Mouse (Mus musculus): ENCODE results near the gene Zfp709. TPM values are rescaled to one million over a fixed set of nuclear protein-coding genes. Genes with fewer than 3 reads are reported as not detected.
"Not testable (repeated sequence)": the region's sequence is repeated elsewhere in the genome, so short reads cannot be mapped to it uniquely, and the experiment has no call there.

The Zfp709 gene
- total RNA-seq (2022) = 10 to 100 TPM in 1 of 4 experiments, 1 to 10 TPM in 3; 6.5 to 10.1 (median 8.1) TPM

DNA sequence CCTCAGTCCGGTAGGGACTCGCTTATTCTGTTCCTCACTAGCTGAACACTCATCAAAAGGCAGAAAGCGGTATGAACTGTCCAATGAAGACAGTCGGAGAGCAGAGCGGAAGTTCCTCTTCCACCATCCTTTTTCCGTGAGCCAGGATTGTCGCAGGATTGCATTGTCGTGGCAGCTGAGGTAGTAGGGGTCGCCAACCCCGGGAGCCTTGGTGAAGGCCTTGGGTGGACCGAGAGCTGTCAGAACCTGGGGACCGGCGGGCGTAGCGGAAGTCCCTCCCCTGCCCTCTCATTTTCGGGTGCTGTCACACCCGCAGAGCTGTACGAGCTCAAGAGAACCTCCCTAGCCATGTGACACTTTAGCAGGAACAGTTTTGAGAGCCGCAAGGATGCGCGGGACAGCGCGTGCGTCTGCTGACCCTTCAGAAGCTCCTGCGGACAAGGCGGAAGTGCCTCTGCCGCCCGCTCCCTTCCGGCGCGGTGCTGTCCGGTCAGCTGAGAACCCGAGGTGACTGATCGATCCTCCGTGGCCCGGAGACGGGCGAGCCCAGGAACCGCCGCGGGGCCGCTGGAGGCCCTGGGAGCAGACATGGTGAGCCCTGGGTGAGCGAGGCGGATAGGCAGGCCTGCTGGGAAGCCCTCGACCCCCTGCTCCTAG is at the start of gene Zfp709:
TSS of gene Zfp709 (plus strand) at position 402 of the 657 bp plus-strand sequence.
- DNase-seq = peak; percentile 63

DNA sequence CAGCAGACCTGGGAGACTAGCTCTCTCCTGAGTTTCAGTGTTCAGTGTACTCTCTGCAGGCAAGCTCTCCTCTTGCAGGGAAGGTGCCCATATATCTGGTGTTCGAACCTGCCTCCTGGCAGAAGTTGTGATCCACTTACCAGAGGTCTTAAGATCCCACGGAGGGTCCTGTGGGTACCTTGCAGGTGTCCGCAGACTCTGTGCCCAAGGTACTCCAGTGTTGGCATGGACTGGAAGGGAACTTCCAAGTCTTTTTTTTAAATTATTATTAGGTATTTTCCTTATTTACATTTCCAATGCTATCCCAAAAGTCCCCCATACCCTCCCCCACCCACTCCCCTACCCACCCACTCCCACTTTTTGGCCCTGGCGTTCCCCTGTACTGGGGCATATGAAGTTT is 43.6 kb upstream of the Zfp709 start:
- DNase-seq = not testable (repeated sequence)

DNA sequence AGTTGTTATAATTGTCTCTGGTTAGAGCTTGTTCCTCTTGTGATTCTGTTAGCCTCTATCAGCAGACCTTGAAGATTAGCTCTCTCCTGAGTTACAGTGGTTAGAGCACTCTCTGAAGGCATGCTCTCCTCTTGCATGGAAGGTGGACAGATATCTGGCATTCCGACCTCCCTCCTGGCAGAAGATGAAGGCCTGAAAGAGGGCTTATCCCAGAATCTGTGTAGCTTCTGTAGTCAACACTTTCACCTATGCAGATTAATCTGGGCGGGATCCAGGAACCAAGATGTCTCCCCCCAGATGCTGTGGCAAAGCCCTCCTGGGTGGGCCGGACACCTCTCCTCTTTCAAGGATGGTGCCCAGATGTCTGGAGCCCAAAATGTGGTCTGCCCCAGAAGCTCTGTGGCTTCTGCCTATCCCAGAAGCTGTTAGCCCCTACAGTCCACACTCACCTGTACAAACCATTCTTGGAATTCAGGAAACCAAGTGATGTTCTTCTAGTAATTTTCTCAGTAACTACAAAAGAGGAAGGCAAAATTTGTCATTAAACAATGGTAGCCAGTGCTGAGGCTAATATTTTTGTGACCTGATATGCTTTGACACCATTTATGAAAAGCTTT is 40.5 kb upstream of the Zfp709 start:
- not testable (repeated sequence) for DNase-seq

DNA sequence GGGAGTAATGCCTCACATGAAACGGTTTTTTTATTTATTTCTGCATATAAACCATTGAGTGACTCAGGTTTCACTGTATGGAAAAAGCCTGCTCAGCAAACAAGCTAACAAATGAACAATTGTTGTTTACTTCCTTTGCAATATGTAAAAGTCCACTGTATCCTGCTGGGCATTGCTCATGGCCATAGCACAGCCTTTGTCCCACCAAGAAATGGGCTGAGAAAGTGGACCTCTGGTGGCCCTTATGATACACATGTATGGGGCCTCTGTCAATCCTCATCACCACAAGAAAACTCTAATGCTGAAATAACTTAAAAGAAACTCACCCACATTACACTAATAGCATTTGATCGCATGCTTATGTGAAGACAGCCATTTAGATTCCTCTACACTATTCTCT is 39.3 kb upstream of the Zfp709 start:
- DNase-seq = not testable (repeated sequence)

DNA sequence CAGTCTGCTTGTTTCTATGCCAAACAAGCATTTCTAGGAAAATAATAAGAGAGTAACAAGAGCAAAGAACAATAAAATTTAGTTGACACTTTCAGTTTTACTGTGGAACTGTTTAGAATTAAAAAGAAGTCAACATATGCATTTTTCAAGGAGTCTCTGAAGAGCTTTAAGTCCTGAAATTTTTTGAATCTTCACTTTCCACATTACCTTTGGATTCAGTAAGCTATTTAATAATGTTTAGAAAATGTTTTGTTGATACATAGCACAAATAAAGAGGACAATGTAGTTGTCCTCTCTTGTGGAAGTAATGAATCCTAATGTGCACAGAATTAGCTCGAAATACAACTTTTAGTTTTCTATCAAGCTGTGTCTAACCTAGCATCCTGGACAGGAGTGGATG is 37.4 kb upstream of the Zfp709 start:
- DNase-seq = not testable (repeated sequence)

DNA sequence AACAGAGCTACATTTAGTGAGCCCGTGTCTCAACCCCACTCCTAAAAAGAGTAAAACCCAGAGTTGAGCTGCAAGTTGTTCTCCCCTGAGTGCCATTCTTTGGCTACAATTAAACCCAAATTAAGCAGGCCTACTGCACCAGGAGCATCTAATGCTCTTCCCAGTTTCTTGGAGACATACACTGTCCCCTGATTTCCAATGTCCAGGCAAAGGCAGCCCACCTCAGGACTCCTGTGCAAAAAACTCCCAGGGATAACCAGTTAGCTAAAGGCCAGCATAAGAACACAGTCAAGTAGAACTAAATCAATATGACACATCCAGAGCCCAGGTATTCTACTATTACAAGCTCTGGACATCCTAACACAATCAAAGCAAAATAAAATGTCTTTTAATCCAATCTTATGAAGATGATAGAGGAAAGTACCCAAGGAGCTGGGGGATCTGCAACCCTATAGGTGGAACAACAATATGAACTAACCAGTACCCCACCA is 35.8 kb upstream of the Zfp709 start:
- not testable (repeated sequence) for DNase-seq

DNA sequence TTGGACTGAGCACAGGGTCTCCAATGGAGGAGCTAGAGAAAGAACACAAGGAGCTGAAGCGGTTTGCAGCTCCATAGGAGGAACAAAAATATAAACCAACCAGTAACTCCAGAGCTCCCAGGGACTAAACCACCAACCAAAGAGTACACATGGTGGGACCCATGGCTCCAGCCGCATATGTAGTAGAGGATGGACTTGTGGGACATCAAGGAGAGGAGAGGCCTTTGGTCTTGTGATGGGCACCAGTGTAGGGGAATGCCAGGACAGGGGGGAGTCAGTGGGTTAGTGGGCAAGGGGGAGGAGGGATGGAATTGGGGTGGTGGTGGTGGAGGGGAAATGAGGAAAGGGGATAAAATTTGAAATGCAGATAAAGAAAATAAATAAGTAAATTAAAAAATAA is 35.1 kb upstream of the Zfp709 start:
- DNase-seq = not testable (repeated sequence)

DNA sequence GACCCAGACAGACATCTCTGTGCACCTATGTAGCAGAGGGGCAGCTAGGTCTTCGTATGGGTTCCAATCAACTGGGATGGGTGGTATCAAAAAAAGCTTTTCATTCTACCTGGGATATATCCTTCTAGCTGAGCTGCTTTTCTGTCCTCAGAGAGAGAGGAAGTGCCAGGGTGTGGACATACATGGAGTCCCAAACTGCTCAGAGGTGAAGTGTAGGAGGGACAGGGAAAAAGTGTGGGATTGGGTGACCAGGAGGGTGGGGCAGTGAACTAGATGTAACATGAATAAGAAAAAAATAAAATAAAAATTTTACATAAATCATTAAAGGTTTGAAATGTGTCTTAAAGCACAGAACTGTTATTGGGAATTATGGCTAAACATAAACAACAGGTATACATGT is 30.8 kb upstream of the Zfp709 start:
- not testable (repeated sequence) for DNase-seq

DNA sequence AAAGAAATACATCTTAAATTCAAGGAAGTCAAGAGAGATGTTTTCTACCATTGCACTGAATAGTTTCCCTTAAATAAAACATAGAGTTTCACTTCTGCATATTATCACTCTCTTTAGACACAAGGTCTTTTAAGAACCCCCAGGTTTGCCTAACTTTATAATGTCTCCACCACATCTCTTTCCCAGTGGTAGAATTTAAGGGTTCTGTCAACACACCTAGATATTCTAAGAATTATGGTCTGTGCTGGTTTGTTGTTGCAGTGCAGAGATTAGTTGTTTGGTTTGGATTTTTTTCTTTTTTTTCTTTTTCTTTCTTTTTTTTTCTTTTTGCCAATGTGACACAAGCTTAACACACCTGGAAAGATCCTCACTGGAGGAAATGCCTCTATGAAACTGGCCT is 28.5 kb upstream of the Zfp709 start:
- not testable (repeated sequence) for DNase-seq

DNA sequence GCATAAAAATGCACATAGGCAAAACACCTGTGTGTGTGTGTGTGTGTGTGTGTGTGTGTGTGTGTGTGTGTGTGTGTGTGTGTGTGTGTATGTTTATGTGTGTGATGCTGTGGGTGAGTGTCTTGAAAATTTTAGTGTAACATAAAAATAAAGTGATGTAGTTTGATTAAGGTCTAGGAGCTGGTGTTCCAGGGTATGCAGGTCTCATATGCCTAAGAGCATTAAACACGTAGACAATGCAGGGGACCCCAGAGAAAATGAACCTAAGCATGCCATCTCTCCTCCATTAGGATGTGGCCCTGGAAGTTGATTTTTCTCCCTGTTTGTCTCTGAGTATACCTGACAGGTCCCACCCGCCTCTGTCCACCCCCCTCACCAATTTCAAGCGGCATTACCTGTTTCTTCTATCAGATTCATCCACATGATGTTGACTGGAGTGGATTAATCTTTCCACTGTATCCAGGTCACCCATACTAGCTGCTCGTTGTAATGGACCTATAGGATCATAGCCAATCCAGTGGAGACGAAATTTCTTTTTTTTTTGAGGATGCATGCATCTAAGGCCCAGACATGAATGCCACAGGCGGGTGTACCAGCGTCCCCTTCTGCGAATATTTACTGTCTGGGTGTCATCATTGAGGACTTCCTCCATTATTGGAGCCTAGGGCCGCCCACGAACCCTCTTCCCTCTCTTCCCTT is 25.0 kb upstream of the Zfp709 start:
- DNase-seq = not testable (repeated sequence)

DNA sequence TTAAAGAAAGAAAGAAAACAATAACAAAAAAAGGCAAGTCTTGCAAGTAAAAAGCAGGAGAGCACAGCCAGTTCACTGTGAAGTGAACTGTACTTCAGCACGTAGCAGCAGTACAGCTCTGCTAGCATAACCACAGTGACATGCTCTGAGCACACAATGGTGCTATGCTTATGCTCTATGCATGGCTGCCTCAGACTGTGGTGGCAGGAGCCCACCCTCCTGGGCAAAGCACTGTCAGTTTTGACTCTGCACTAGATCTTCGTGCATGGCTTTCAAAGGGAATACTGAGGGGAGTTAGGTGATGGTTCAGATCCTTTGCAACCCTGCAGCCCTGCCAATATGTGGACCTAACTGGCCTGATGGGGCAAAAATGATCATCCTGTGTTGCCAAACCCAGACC is 24.5 kb upstream of the Zfp709 start:
- not testable (repeated sequence) for DNase-seq

DNA sequence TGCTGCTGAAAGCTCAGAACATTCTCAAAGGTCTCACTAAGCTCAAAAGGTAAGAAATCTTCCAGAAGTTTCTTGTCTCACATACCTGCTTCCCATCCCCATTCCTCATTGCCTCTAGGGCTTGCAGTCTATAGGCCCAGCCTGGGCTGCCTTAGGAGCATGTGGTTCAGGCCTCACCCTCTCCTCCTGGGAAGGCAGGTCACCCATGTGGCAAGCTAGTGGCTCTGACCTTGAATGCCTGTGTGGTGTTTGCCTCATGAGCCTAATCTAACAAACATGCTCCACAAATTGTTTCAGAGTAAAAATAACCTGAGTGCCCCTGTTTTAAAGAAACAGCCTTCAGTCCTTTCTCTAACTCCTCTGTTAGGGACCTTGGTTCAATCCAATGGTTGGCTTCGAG is 20.3 kb upstream of the Zfp709 start:
- not testable (repeated sequence) for DNase-seq

DNA sequence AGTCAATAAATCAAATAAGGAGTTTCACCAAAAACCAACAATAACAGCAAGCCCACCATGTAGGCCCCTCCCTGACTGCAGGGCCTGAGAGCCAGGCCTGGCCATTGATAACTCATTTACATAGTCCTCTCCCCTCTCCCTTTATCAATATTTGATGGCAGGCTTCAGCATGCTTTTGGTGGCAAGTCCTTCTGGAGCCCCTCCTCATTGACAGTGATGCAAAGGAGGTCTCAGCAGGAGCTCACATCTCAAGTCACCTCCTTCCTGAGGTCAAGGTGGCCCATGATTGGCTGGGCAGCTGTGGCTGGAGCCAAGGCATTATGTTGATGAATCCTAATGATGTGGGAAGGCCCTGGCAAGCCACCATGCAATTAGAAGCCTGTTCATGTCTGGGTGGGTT is 19.8 kb upstream of the Zfp709 start:
- not testable (repeated sequence) for DNase-seq

DNA sequence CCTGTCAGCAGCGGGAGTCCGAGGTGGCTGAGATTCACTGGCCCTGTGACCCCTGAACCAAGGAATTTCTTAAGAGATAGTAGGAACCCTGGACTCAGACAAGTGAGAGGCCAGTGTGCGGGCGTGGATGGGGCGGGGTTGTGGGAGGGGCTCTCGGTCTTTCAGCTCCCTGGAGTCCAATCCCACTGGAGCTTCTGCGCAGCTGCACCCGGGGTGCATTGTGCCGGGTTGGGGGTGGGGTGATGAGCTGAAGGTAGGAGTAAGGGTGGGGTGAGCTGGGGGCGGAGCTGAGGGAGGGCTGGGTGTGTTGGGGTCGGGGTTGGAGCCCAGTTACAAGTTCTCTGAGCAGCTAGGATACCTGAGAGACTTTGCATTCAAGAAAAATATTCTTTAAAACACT is 18.8 kb downstream of the Zfp709 start:
- DNase-seq = not testable (repeated sequence)

DNA sequence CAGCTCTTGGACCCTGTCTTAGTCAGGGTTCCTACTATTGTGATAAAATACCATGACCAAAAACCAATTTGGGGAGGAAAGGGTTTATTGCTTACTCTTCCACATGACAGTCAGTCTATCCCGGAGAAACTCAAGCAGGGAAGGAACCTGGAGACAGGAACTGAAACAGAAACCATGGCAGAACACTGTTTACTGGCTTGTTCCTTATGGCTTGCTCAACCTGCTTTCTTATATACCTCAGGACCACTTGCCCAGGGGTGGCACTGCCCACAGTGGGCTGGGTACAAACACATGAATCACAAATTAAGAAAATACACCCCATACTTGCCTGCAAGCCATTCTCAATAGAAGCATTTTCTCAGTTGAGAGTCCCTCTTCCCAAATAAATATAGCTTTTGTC is 21.3 kb downstream of the Zfp709 start:
- DNase-seq = not testable (repeated sequence)

DNA sequence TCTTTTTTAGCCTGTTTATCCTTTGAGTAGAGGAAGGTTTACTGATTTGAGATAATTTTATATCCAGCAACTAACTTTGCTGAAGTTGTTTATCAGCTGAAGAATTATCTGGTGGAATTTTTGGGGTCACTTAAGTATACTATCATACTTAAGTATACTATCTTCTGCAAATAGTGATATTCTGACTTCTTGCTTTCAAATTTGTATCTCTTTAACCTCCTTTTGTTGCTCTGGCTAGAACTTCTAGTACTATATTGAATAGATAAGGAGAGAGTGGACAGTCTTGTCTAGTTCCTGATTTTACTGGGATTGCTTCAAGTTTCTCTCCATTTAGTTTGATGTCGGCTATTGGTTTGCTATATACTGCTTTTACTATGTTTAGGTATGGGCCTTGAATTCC is 25.0 kb downstream of the Zfp709 start:
- DNase-seq = no peak

DNA sequence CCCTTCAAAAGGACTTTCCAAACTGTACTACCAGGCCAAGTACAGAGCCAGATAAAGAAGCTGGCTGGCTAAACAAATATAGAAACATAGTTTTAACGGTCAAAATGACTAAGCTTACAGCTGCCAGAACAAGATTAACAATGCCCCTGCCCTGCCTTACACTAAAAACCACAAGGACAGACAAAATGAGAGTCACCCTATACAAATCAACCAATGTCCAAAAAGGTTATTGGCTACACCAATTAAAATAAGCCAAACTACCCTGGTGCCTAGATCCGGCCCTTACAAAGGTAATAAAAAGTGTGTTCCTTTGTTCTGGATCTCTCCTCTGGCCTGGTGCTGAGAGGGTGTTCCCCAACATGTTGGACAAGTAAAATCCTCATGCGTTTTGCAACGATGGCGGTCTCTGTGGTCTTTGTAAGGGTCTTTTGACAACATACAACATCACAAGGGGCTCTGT is 26.0 kb downstream of the Zfp709 start:
- no peak for DNase-seq

DNA sequence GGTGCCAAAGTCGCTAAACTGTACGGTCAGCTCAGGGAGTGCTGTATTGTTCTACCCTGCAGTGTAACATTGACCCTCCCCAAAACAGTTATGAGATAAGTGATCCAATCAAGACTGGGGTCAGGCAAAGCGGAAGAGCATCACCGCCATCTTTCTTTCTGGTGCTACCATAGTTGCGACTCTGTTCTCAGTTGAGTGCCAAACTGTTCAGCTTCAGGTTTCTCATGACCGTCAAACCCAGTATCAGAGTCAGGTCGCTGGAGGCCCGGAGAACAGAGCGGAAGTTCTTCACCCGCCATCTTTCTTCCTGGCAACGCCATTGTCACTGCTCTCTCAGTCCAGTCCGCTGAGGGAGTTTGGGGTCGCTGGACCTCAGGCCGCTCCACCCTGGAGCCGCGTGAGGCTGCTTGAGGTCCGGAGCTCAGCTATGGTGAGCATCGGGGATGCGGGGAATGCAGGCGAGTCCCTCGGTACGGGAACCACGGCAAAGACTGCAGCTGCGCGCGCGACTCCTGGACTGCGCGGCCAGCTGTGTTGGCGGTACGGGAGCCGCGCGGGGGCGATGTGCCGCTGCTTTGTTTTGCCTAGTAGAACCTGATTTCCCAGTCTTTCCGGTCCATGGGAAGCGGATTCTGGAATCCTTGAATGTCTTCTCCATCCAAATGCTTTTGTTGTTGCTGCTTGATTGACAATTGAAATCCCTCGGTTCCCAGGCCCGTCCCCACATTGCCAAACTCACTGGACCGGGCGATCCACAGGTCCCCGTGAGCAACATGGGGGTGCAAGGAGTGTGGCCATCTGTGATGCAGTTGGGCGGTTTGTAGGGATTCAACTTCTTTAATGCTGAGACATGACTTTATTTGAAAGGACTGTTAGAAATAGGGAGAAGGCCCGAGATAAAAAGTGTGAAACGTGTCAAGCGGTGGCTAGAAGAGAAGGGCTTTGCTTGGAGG is 26.8 kb downstream of the Zfp709 start, which contains the start of the genes Zfp882 and Zfp617:
TSS of gene Zfp882 (plus strand) at position 300 of the 953 bp plus-strand sequence.
TSS of gene Zfp617 (plus strand) at position 327 of the 953 bp plus-strand sequence.
- DNase-seq = peak; percentile 85

DNA sequence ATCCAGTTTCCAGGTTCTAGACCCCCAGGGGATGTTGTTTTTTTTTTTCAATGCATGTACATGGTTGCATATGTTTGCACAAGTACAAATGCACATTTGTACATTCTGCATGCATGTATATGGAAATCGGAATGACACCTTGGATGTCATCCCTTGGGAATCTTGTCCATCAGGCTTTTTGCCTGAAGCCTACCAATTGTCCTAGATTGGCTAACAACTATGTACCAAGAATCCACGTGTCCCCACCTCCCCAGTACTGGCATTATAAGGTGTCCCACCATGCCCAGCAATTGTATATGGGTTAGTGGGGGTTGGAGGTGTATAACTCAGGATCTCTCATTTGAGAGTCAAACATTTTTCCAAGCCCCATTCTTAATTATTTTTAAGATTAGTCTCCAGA is 30.5 kb downstream of the Zfp709 start:
- no peak for DNase-seq

DNA sequence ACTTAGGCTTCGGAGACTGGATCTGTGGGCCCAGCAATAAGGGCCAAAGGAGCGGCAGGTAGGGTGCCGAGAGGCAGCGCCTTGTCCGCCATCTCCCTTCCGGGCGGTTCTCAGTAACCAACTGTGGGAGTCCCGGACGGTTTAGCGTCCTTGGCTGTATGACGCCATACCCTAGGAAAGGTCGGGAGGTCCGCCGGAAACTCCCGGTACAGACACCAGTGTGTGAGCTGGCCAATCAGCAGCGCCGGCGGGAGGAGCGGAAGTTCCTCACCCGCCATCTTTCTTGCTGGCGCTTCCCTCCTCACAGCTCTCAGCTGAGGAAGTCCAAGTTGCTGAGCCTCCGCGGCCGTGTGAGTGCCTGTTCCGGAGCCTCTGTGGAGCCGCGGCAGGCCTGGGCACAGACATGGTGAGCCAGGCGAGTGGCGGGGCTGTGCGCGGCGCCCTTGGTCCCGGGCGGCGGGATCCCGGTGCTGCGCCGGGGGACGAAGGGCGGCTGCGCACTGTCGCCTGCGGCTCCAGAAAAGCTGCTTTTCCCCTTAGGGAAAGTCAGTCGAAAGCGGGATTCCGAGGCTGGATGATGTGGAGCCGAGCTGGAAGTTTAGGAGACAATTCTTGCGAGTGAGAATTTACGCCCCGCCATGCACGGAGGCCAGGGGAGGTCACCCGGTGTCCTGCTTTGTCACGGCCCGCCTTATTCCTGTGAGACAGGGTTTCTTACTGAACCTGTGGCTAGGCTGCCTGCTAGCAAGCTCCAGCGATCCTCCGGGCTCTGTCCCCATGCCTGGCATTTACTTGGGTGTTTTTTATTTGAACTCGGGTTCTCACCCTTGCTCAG is 41.0 kb downstream of the Zfp709 start:
- DNase-seq = peak; percentile 96

DNA sequence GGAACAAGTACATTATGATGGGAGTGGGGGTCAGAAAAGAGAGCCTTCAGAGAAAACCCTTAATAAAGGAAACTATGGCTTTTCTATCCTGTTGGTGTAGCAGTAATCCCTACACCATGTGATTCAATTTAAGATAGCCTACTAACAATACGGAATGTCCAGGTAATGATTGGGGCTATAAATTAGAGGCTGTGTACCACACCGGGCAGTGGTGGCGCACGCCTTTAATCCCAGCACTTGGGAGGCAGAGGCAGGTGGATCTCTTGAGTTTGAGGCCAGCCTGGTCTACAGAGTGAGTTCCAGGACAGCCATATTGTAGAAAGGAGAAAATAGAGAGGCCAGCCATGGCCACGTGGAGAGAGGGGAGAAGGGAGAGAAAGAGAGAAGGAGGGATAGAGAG is 44.0 kb downstream of the Zfp709 start:
- no peak for DNase-seq
